In genomic region chr14:75269531-75269930, GRCm38 (mm10) we compare ENCODE assay signal across 21 mouse cellular contexts. TPM values are rescaled to one million over a fixed set of nuclear protein-coding genes. Genes with fewer than 3 reads are reported as not detected.
"Had no signal": no experiment of that assay in that cellular context is flagged by ENCODE, and none has a peak within 500 bp of the region (broad histone marks: within the 10 kb centered on the region; RNA-seq: fewer than 3 reads in every experiment).

No protein-coding gene starts in this region.

- H3K4me1 ChIP-seq: midbrain, embryonic 10.5 days; midbrain, embryonic 12.5 days; neural tube, embryonic 12.5 days had no signal

- H3K27ac ChIP-seq: midbrain, embryonic 10.5 days; midbrain, embryonic 12.5 days; neural tube, embryonic 12.5 days had no signal

- H3K4me3 ChIP-seq: midbrain, embryonic 10.5 days; midbrain, embryonic 12.5 days; neural tube, embryonic 12.5 days had no signal

- H3K36me3 ChIP-seq: midbrain, embryonic 10.5 days; midbrain, embryonic 12.5 days; neural tube, embryonic 12.5 days had no signal

- H3K27me3 ChIP-seq: midbrain, embryonic 12.5 days; neural tube, embryonic 12.5 days had no signal

- DNase-seq: lung, adult 18-20 months; lung, embryonic 14.5 days; lung, postnatal 10 days; lung, postnatal 4 days; midbrain, embryonic 14.5 days; retina, postnatal 1 day; right cerebral cortex, adult 18-20 months; right cerebral cortex, postnatal 25 days; right cerebral cortex, postnatal 4 days; spleen, adult 18-20 months; thymus, adult 18-20 months; thymus, postnatal 14 days; thymus, postnatal 36 days had no signal

- H3K9me3 ChIP-seq: midbrain, embryonic 10.5 days; midbrain, embryonic 12.5 days; neural tube, embryonic 12.5 days had no signal

RNA-seq across cellular contexts. Expression of gene Cpb2, which starts 27.4 kb away (rescaled TPM):
- total RNA-seq: megakaryocyte, adult 5-6 weeks; megakaryocyte-erythroid progenitor cell, adult 5-6 weeks; neutrophil, adult 5-6 weeks had no signal
- polyA plus RNA-seq: lung, embryonic 14.5 days; midbrain, embryonic 10.5 days; midbrain, embryonic 12.5 days; midbrain, embryonic 14.5 days; midbrain, embryonic 16.5 days; small intestine, adult 2 months had no signal
